Mouse (Mus musculus): ENCODE results near the gene Hdhd5. TPM values are rescaled to one million over a fixed set of nuclear protein-coding genes. Genes with fewer than 3 reads are reported as not detected.

Hdhd5 gene
- total RNA-seq, 2 experiments from 2014 or later = 34.8 to 35.1 TPM

DNA sequence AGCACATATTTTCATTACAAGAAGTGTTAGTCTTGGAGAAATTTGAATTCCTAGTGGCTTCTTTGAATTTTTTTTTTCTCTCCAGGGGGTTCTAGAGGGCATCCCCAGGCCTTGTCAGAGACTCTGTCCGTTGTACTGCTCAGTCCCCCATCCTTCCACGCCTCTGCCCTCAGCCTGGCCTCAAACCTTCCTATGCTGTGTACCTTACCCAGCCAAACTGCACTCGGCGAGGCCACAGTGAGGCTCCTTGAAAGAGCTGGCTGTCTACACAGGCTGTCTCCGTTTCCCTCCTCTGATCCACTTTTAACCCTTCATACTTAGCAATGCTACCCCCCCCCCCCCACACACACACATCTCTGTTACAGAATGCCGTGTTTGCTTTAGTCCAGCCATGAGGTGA lies 68.9 kb downstream of the Hdhd5 start:
- DNase-seq (ENCODE audit: low spot score in 2 of 2) = no peak

DNA sequence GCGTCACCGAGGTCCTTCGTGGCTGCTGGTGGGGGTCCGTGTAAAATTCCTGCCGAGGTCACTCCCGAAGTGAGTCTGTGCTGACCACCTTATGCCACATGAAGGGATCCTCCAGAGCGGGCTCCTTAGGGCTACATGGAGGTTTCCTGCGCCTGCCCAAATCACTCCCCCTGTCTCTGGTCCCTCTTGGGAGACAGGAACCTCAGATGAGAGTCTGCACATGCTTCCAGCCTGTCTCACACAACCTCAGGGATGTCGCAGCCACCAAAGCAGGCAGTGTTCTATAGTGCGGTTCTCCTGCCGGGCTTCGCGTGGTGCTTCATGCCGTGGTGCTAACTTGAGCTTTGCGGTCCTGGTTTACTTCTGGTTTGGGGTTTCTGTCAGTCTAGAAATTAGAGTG lies 69.9 kb downstream of the Hdhd5 start:
- DNase-seq (ENCODE audit: low spot score in 2 of 2) = no peak

Other genes with a start within 250 kb of the Hdhd5 start
- gene D330020A13Rik, start 237.0 kb downstream of the Hdhd5 start, total RNA-seq (2021) = under 1 TPM in 1 of 2 experiments, not detected in 1; 0.48 TPM
- 1 to 10 TPM; 6.7 to 8.7 TPM for gene B4galnt3, start 236.8 kb downstream of the Hdhd5 start, total RNA-seq (2021)
- 10 to 100 TPM; 80.0 to 84.2 TPM for gene Kdm5a, start 167.2 kb downstream of the Hdhd5 start, total RNA-seq (2021)
- 10 to 100 TPM; 11.5 to 13.7 TPM for gene Ccdc77, start 166.9 kb downstream of the Hdhd5 start, total RNA-seq (2021)
- 10 to 100 TPM in 1 of 2 experiments, 1 to 10 TPM in 1; 9.9 to 14.4 TPM for gene Il17ra, start 68.1 kb downstream of the Hdhd5 start, total RNA-seq (2021)
- 1 to 10 TPM in 1 of 2 experiments, under 1 TPM in 1; 0.96 to 1.2 TPM for gene Tmem121b, start 37.5 kb downstream of the Hdhd5 start, total RNA-seq (2021)
- gene Cecr2, start 135.1 kb upstream of the Hdhd5 start, total RNA-seq (2021) = 10 to 100 TPM; 15.3 to 16.1 TPM
- 1 to 10 TPM; 1.8 to 2.1 TPM for gene Slc25a18, start 242.3 kb upstream of the Hdhd5 start, total RNA-seq (2021)